Mouse (Mus musculus): Measurements from ENCODE around the gene Vdac1. TPM values are rescaled to one million over a fixed set of nuclear protein-coding genes. Genes with fewer than 3 reads are reported as not detected.

The Vdac1 gene
- polyA plus RNA-seq, 1 experiment from 2014 or later, result 204 TPM

DNA sequence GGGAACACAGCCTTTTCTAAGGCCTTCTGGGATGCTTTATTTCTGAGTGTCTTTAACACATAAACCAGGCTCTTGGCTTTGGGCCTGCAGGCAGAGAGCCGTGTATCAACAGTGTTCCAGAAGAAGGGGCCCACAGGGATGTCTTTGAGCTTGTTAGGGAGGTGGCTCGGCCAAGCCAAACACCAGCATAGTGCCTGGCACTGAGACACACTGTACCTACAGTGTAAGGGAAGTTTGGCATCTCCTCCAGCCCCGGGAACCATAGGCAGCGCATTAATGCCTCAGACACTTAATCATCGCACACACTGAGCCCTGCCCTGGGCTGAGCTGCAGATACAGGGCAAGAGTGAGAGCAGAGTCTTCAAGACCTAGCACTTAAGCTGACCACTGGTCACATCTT is 57.7 kb downstream of the Vdac1 start:
- Histone ChIP-seq H3K36me3 (replicated peaks) (no peaks in the 10 kb centered on the region), H3K4me1 (no peaks in the 10 kb centered on the region), H3K27ac (replicated peaks) (no peak overlapping the region), H3K4me3 (no peak overlapping the region), H3K27me3 (replicated peaks; ENCODE audit: low read depth, poor library complexity, severe bottlenecking) (no peaks in the 10 kb centered on the region), H3K9me3 (no peaks in the 10 kb centered on the region)
- 85% methylated on average over 5 of the region's 5 CpGs for WGBS
- DNase-seq (ENCODE audit: low spot score), result no peak

DNA sequence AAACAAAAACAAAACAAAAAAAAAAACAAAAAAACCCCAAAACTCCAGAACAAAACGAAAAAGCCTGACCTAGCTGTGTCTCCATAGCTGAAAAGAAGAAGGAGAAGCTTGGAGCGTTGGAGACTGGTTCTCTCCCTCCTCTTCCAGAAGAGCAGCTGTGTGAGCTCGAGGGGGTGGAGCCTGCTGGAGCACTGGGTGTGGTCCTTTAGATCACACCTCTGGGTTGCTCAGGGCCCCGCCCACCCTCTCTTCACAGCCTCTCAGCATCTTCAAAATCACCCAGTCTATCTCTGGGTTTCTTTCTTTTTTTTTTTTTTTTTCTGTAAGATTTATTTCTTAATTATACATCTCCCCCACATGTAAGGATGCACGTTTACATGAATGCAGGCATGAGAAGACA is 58.6 kb downstream of the Vdac1 start:
- H3K4me1 ChIP-seq, result no peaks in the 10 kb centered on the region
- H3K27ac ChIP-seq (replicated peaks), result no peak overlapping the region
- no peaks in the 10 kb centered on the region for H3K27me3 ChIP-seq (replicated peaks; ENCODE audit: low read depth, poor library complexity, severe bottlenecking)
- no peak for DNase-seq (ENCODE audit: low spot score)
- WGBS, result 50% methylated on average over 5 of the region's 5 CpGs
- no peaks in the 10 kb centered on the region for H3K9me3 ChIP-seq
- H3K4me3 ChIP-seq, result no peak overlapping the region
- H3K36me3 ChIP-seq (replicated peaks), result no peaks in the 10 kb centered on the region

DNA sequence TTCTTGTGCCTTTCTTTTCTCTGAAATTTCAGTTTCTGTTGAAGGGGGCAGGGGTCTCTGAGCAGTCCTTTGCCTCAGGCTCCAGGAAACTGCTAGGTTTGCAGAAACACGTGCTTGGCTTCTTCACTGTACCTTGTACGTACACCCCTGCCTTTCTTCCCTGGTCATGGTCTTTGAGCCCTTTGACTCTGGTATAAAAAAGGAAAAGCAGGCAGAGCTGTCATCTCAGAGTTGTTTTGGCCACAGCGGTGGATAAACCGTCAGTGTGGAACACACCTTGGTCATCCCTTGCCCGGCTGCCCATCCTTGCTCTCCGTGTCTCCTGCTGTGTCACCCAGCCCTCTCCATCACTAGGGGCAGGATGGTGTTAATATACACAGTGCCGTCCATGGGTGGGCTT is 59.2 kb downstream of the Vdac1 start:
- Histone ChIP-seq H3K4me3 (no peak overlapping the region), H3K9me3 (no peaks in the 10 kb centered on the region), H3K36me3 (replicated peaks) (no peaks in the 10 kb centered on the region), H3K4me1 (no peaks in the 10 kb centered on the region), H3K27ac (replicated peaks) (no peak overlapping the region), H3K27me3 (replicated peaks; ENCODE audit: low read depth, poor library complexity, severe bottlenecking) (no peaks in the 10 kb centered on the region)
- no peak for DNase-seq (ENCODE audit: low spot score)
- WGBS, result 72% methylated on average over 7 of the region's 7 CpGs

DNA sequence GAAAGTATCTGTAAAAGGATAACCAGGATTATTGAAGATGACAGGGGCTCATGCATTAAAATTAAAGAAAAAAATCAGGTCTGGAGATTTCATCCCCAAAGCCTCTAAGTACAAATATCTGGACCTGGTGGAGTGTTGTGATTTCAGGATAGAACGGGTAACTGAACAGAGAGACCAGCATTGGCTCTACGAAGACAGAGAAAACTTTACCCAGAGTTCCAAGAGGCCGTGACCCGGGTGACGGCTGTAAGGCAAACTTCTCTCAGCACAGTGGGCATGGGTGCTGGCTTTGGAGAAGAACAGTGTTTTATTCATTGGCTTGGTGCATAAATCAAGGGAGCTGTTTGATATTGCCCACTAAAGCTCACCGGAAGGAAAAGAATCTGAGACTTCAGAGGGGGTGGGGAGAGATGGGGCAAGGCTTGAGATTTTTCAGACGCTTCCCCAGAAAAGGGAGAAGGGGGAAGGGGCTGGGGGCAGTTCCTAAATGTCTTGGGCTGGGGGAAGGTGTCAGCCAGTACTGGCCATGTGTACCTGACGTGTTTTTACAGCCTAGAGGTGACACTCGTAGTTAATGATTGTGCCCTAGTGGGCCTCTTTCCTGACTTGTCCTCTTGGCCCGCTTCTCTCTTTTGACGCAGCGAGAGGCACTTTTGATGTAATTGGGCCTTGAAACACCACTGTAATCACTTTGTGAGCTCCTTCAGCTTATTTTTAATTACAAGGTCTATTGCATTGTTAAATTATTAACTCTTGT is 59.8 kb downstream of the Vdac1 start:
- no peaks in the 10 kb centered on the region for H3K9me3 ChIP-seq
- no peak for DNase-seq (ENCODE audit: low spot score)
- 76% methylated on average over 12 of the region's 12 CpGs for WGBS

DNA sequence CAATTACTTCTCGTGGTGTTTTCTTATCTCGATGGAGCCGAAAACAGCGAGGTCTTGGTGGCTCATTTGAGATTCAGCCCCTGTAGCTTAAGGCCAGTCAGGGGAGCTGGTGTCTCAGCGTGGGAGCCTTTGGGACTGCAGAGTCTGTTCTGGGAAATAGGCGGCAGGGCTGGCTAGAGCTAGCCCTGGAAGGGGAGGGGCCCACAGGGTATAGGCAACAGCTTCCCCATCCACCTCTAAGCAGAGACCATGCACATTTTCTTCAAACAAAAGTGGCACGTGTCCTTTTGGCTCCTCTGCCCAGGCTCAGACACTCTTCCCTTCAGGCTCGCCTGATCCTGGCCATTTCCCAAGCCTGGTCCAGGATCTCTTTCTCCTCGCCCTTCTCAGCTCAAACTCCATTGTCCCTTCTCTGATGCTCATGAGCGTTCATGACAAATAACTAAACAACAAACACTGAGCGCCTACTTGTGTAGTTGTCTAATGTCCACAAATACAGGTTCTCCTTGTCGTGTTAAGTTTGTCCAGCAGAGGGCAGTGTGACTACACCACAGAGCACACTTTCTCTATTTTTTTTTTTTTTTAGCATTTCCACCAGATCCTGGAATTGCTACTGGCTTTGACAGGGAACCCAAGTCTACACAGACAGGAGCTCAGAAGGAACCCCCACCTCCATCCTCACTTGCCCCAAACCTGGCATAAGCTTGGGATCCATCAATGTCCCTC is 60.6 kb downstream of the Vdac1 start:
- H3K4me1 ChIP-seq, result no peaks in the 10 kb centered on the region
- H3K36me3 ChIP-seq (replicated peaks), result no peaks in the 10 kb centered on the region
- no peak overlapping the region for H3K4me3 ChIP-seq
- WGBS, result 37% methylated on average over 12 of the region's 12 CpGs
- no peaks in the 10 kb centered on the region for H3K27me3 ChIP-seq (replicated peaks; ENCODE audit: low read depth, poor library complexity, severe bottlenecking)
- peak; percentile 72 for DNase-seq (ENCODE audit: low spot score)
- H3K9me3 ChIP-seq, result no peaks in the 10 kb centered on the region
- no peak overlapping the region for H3K27ac ChIP-seq (replicated peaks)

More for the DNA sequence above, 59.8 kb downstream of the Vdac1 start:
- Histone ChIP-seq H3K27ac (replicated peaks) (no peak overlapping the region), H3K27me3 (replicated peaks; ENCODE audit: low read depth, poor library complexity, severe bottlenecking) (no peaks in the 10 kb centered on the region), H3K4me3 (no peak overlapping the region), H3K36me3 (replicated peaks) (no peaks in the 10 kb centered on the region), H3K4me1 (no peaks in the 10 kb centered on the region)

DNA sequence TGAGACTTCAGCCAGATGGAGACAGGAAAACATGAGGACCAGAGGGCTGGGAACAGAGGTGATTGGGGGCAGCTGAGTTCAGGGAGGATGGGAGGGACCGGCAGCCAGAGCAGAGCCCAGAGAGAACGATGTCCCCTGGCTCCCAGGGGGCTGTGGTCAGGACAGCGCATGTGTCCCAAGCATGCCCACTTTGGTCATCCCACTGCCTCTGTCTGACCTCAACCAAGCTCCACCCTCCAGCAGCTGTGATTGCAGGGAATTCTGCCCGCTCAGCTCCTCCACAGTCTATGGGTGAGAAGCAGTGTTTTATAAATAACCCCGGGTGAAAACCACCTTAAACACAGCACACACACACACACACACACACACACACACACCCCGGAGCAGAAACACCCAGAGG is 68.8 kb downstream of the Vdac1 start:
- Histone ChIP-seq H3K36me3 (replicated peaks) (no peaks in the 10 kb centered on the region), H3K4me1 (no peaks in the 10 kb centered on the region), H3K9me3 (no peaks in the 10 kb centered on the region), H3K4me3 (no peak overlapping the region), H3K27ac (replicated peaks) (no peak overlapping the region), H3K27me3 (replicated peaks; ENCODE audit: low read depth, poor library complexity, severe bottlenecking) (no peaks in the 10 kb centered on the region)
- WGBS, result 79% methylated on average over 6 of the region's 6 CpGs
- DNase-seq (ENCODE audit: low spot score), result no peak

DNA sequence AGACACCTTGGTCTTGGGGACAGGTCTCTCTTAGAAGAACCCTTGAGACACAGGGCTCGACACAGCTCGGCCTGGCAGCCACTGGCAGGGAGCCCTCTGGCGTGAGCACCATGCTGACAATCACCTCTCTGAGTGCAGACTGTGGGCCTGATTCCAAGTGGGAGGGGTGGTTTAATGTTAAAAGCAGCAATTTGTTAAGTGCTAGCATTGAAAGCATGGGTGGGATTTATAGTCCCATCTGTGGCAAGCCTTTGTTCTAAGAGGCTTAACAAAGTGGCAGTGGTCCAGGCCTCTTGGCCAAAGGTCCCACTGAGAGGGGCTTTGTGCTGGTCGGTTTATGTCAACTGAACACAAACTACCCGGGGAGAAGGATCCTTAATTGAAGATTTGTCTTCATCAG is 70.9 kb downstream of the Vdac1 start:
- no peak for DNase-seq (ENCODE audit: low spot score)
- Histone ChIP-seq H3K4me1 (peaks cover under 1% of the 10 kb centered on the region), H3K27me3 (replicated peaks; ENCODE audit: low read depth, poor library complexity, severe bottlenecking) (no peaks in the 10 kb centered on the region), H3K36me3 (replicated peaks) (no peaks in the 10 kb centered on the region), H3K4me3 (no peak overlapping the region), H3K9me3 (no peaks in the 10 kb centered on the region), H3K27ac (replicated peaks) (no peak overlapping the region)
- 74% methylated on average over 5 of the region's 5 CpGs for WGBS

DNA sequence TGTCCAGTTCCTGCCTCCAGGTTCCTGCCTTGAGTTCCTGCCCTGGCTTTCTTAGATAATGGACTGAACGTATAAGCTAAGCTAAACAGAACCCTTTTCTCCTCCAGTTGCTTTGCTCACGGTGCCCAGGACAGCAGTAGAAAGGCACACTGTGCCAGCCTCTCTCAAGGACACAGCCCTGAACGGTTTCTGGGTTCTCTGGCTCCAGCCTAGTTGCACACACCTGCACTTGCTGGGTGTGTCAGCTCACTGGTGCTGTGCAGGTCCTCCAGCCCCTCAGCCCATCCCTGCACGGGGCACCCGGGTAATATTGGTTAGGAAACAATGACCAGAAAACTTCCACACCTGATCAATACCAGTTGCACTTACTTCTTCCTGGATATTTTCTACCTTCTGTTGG is 71.5 kb downstream of the Vdac1 start:
- Histone ChIP-seq H3K36me3 (replicated peaks) (no peaks in the 10 kb centered on the region), H3K4me3 (no peak overlapping the region), H3K27ac (replicated peaks) (no peak overlapping the region), H3K27me3 (replicated peaks; ENCODE audit: low read depth, poor library complexity, severe bottlenecking) (no peaks in the 10 kb centered on the region), H3K4me1 (peaks cover 6% of the 10 kb centered on the region), H3K9me3 (no peaks in the 10 kb centered on the region)
- no peak for DNase-seq (ENCODE audit: low spot score)
- WGBS, result 91% methylated on average over 5 of the region's 5 CpGs

DNA sequence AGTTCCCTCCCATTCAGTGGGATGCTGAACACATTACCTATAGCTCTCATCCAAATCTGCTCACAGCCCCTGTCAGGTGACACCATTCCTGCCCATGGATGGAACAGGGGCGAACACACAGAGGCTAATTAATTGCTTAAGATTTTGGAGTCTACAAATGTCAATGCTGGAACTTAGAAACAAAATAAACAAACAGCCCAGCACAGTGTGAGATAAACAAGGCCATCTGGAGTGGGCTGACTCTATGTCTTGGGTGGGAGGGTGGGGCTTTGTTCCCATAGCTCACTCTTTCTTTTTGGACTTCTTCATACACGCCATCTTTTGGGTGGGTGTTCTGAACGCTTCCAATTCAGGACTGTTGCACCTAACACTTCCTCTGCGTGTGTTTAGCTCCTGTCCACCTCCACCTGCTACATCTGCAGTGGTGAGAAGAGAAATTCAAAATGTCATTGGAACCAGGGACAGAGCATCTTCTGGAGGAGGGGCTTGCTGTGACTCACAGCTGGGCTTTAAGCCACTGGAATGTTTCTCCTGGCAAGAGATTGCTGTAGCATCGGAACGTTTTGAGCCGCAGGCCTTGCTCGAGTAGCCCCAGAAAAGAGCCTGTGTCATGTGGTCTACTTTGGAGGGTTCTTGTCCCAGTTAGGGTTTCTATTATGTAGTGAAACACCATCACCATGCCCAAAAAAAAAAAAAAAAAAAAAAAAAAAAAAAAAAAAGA is 72.6 kb downstream of the Vdac1 start:
- H3K9me3 ChIP-seq, result no peaks in the 10 kb centered on the region
- DNase-seq (ENCODE audit: low spot score), result no peak
- 85% methylated on average over 8 of the region's 8 CpGs for WGBS
- H3K4me1 ChIP-seq, result peaks cover 10% of the 10 kb centered on the region
- no peak overlapping the region for H3K4me3 ChIP-seq
- no peaks in the 10 kb centered on the region for H3K27me3 ChIP-seq (replicated peaks; ENCODE audit: low read depth, poor library complexity, severe bottlenecking)
- no peaks in the 10 kb centered on the region for H3K36me3 ChIP-seq (replicated peaks)
- no peak overlapping the region for H3K27ac ChIP-seq (replicated peaks)

DNA sequence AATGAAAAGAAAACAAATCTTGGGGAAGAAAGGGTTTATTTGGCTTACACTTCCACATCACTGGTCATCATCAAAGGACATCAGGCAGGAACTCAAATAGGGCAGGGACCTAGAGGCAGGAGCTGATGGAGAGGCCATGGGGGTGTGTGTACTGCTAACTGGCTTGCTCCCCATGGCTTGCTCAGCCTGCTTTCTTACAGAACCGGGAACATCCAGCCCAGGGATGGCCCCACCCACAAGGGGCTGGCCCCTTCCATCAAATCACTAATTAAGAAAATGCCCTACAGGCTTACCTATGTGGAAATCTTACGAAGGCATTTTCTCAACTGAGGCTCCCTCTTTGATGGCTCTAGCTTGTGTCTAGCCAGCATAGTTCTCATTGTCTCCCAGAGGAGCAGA is 73.1 kb downstream of the Vdac1 start:
- Histone ChIP-seq H3K4me1 (peaks cover 10% of the 10 kb centered on the region), H3K4me3 (no peak overlapping the region), H3K9me3 (no peaks in the 10 kb centered on the region), H3K27ac (replicated peaks) (no peak overlapping the region), H3K27me3 (replicated peaks; ENCODE audit: low read depth, poor library complexity, severe bottlenecking) (no peaks in the 10 kb centered on the region), H3K36me3 (replicated peaks) (no peaks in the 10 kb centered on the region)
- DNase-seq (ENCODE audit: low spot score), result no peak
- WGBS, result 63% methylated on average over 2 of the region's 2 CpGs

DNA sequence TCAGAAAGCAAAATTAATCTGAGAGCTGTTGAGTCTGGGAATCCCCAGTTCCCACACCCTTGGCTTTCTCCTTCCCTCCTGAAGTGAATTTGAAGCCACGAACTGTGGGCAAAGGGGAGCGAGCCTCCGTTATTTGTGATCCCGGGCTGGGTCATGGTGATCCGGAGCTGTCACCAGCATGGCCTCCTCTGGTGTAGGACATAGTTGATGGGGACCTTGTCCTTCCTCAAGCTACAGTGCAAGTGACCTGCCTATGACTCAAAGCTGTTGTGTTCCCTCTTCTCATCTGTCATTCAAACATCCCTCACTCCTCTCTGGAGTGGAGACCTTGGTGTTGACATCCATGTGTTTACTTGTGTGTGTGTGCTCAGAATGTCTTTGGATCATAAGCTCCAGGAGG is 74.8 kb downstream of the Vdac1 start:
- Histone ChIP-seq H3K4me3 (no peak overlapping the region), H3K36me3 (replicated peaks) (no peaks in the 10 kb centered on the region), H3K27ac (replicated peaks) (no peak overlapping the region), H3K4me1 (peaks cover 10% of the 10 kb centered on the region), H3K27me3 (replicated peaks; ENCODE audit: low read depth, poor library complexity, severe bottlenecking) (no peaks in the 10 kb centered on the region), H3K9me3 (no peaks in the 10 kb centered on the region)
- WGBS, result 92% methylated on average over 5 of the region's 5 CpGs
- DNase-seq (ENCODE audit: low spot score), result no peak

DNA sequence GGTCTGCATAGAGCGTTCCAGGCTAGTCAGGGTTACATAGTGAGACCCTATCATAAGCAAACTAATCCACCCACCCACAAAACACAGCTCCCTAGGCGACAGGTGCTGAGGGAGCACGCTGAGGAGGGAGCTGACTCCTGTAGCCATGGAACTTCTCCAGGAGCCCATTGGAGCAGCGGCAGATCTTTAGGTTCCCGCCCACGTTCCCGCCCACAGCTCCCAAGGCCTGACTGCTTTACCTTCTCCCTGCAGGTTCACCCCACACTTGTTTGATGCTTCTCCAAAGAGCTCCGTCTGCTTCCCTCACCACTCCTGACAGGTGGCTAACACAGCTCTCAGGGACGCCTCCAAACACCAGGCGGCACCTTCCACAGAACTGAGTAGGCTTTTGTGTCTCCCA is 76.5 kb downstream of the Vdac1 start:
- Histone ChIP-seq H3K27me3 (replicated peaks; ENCODE audit: low read depth, poor library complexity, severe bottlenecking) (no peaks in the 10 kb centered on the region), H3K9me3 (no peaks in the 10 kb centered on the region), H3K27ac (replicated peaks) (no peak overlapping the region), H3K36me3 (replicated peaks) (no peaks in the 10 kb centered on the region), H3K4me3 (peak overlapping the region; percentile 29; the same call in 1 of the 2 replicates), H3K4me1 (peaks cover 19% of the 10 kb centered on the region)
- peak; percentile 27 for DNase-seq (ENCODE audit: low spot score)
- WGBS, result 23% methylated on average over 10 of the region's 10 CpGs
